Mouse (Mus musculus) G1E (cell line): ENCODE measurements around the gene E2f4. TPM values are rescaled to one million over a fixed set of nuclear protein-coding genes. Genes with fewer than 3 reads are reported as not detected.
A peak's percentile ranks its signal among the peaks of the same experiment; 100 is the strongest.

Source experiments
- ATAC-seq: 2 replicates; pipeline ENCODE4 v1.8.0; 2016; ENCODE audit warnings: mild to moderate bottlenecking; ENCODE audit not compliant: insufficient number of reproducible peaks, poor library complexity, low FRiP score, severe bottlenecking; ENCODE audit errors: extremely low read depth
- DNase-seq: peaks from one replicate; pipeline ENCODE4 v3.0.0; 2012; ENCODE audit warnings: low spot score
- H3K27me3 ChIP-seq: 2 replicates; pipeline ENCODE4 v1.6.1; 2012; ENCODE audit warnings: mild to moderate bottlenecking, low read length, inconsistent platforms; ENCODE audit not compliant: insufficient read depth
- H3K36me3 ChIP-seq: replicated peaks from 2 replicates; pipeline ENCODE3; 2012; ENCODE audit warnings: mild to moderate bottlenecking, inconsistent platforms
- H3K4me1 ChIP-seq: 2 replicates; pipeline ENCODE4 v1.6.1; 2012; ENCODE audit warnings: low read depth, low read length, inconsistent platforms, mixed read lengths; ENCODE audit not compliant: insufficient read depth
- H3K4me3 ChIP-seq: 2 replicates; pipeline ENCODE4 v1.5.1; 2012; ENCODE audit warnings: low read depth, mild to moderate bottlenecking, inconsistent platforms, low read length, moderate library complexity, mixed read lengths
- H3K9me3 ChIP-seq: replicated peaks from 2 replicates; pipeline ENCODE4 v1.6.1; 2012; ENCODE audit warnings: inconsistent platforms
- CTCF ChIP-seq: IDR thresholded peaks from 2 replicates; pipeline ENCODE4 v1.5.1; 2012; ENCODE audit warnings: low read depth, low read length, inconsistent platforms, mixed read lengths
- GATA1 ChIP-seq: IDR thresholded peaks from 2 replicates; pipeline ENCODE4 v1.6.1; 2012; ENCODE audit warnings: borderline replicate concordance, low read length, inconsistent platforms, mixed read lengths
- GATA2 ChIP-seq: IDR thresholded peaks from 2 replicates; pipeline ENCODE4 v1.6.1; 2012; ENCODE audit warnings: low read depth, low read length, inconsistent platforms, borderline replicate concordance
- POLR2AphosphoS5 ChIP-seq: IDR thresholded peaks from 2 replicates; pipeline ENCODE4 v1.6.1; 2012; ENCODE audit warnings: low read depth, low read length, inconsistent platforms; ENCODE audit not compliant: insufficient replicate concordance
- TAL1 ChIP-seq: conservative IDR thresholded peaks from 2 replicates; pipeline ENCODE4 v1.6.1; 2012; ENCODE audit warnings: low read depth, low read length, inconsistent platforms, mixed read lengths
- polyA plus RNA-seq: library from polyadenylated mRNA; stranded (reverse); fragments of >175 nt; gene quantifications from 2 replicates; pipeline ENCODE4 v1.2.3, GENCODE M21; 2012
- total RNA-seq, 2 experiments: library from RNA; stranded (forward) in 1 of 2; stranded (reverse) in 1 of 2; fragments of 200-1000 nt in 1 of 2; fragments of >200 nt in 1 of 2; fragmentation: Nextera tagmentation in 1 of 2; gene quantifications; 2 replicates each; pipeline ENCODE4 v1.2.3; 2014 to 2017

Gene E2f4
- total and polyA plus RNA-seq, 3 experiments = 42.5 to 274 (median 79.2) TPM

- H3K36me3 ChIP-seq = peaks cover 31% of the 10 kb centered on the region
- TF ChIP-seq GATA2 = no peak
- TF ChIP-seq GATA1 = no peak
- TF ChIP-seq POLR2AphosphoS5 = no peak
- TF ChIP-seq TAL1 = no peak
- no peak for TF ChIP-seq CTCF
- H3K4me3 ChIP-seq = peak overlapping the region; percentile 67; the same call in 1 of the 2 replicates
- DNase-seq (no peak), ATAC-seq (no peak)
- H3K4me1 ChIP-seq = peaks cover 76% of the 10 kb centered on the region
- H3K9me3 ChIP-seq = peaks cover 10% of the 10 kb centered on the region
- peaks cover 25% of the 10 kb centered on the region for H3K27me3 ChIP-seq
Observed at GRCm38 (mm10) chr8:105268342-105269074, 29.0 kb upstream of the E2f4 start.

GRCm38 (mm10) chr8:105269075-105269458, 28.4 kb upstream of the E2f4 start:
- ATAC-seq (no peak), DNase-seq (no peak)
- peaks cover 31% of the 10 kb centered on the region for H3K36me3 ChIP-seq
- H3K4me1 ChIP-seq = peaks cover 70% of the 10 kb centered on the region
- peak overlapping the region; percentile 67 for H3K4me3 ChIP-seq
- peaks cover 10% of the 10 kb centered on the region for H3K9me3 ChIP-seq
- H3K27me3 ChIP-seq = peaks cover 25% of the 10 kb centered on the region
- TF ChIP-seq GATA2 (no peak), TAL1 (no peak)

DNA sequence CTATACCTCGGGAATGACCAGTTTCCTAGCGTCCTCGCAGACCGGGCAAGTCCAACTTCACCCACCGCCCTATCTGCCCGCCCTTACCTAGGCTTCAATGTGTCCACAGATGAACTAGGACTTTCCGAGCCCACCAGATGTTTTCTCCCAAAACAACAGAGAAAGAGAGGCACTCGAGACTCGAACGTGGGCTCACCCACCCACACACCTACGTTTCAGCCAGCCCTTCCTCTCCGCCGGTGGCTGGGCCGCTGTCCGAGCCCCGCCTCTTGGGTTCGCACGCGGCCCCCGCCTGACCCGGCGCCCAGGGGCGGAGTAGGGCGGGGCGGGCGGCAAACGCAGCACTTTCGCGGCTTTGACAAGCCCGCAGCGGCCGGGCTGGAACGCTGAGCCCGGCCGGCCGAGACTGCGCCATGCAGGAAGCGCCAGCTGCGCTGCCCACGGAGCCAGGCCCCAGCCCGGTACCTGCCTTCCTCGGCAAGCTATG, 28.0 kb upstream of the E2f4 start, which contains the start of gene Hsf4:
Gene Hsf4, plus strand, starts transcription at position 341 of the 487 bp plus-strand sequence.
- DNase-seq (peak; percentile 67), ATAC-seq (0 out of 2 replicates have a peak, but pooled peaks have one; percentile 36)
- H3K4me1 ChIP-seq = peaks cover 69% of the 10 kb centered on the region
- H3K4me3 ChIP-seq = peak within 1 kb of the TSS; percentile 67
- H3K9me3 ChIP-seq = peaks cover 10% of the 10 kb centered on the region
- TF ChIP-seq TAL1 = no peak
- no peak for TF ChIP-seq CTCF
- no peak for TF ChIP-seq GATA1
- TF ChIP-seq GATA2 = no peak
- TF ChIP-seq POLR2AphosphoS5 = no peak
- peaks cover 31% of the 10 kb centered on the region for H3K36me3 ChIP-seq
- H3K27me3 ChIP-seq = peaks cover 25% of the 10 kb centered on the region

- H3K36me3 ChIP-seq = peaks cover 31% of the 10 kb centered on the region
- peaks cover 31% of the 10 kb centered on the region for H3K27me3 ChIP-seq
- peak overlapping the region; percentile 67; the same call in 1 of the 2 replicates for H3K4me3 ChIP-seq
- ATAC-seq = no peak
- H3K9me3 ChIP-seq = peaks cover 10% of the 10 kb centered on the region
- TF ChIP-seq GATA2 = no peak
- TF ChIP-seq POLR2AphosphoS5 = no peak
- TF ChIP-seq CTCF = no peak
- no peak for TF ChIP-seq GATA1
- TF ChIP-seq TAL1 = no peak
- no peak for DNase-seq
- H3K4me1 ChIP-seq = peaks cover 64% of the 10 kb centered on the region
Observed at GRCm38 (mm10) chr8:105270101-105270915, 27.2 kb upstream of the E2f4 start.

DNA sequence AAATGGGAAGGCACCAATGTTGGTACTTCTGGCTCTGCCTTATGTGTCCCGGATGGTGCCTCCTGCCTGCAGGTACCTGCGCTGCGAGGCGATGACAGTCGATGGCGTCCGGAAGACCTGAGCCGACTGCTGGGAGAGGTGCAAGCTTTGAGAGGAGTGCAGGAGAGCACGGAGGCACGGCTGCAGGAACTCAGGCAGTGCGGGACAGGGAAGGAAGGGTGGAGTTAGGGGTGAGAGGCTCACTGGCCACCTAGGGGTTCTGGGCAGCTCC, 26.6 kb upstream of the E2f4 start:
- ATAC-seq (no peak), DNase-seq (no peak)
- peaks cover 64% of the 10 kb centered on the region for H3K4me1 ChIP-seq
- H3K36me3 ChIP-seq = peaks cover 31% of the 10 kb centered on the region
- TF ChIP-seq CTCF (no peak), GATA1 (no peak), TAL1 (no peak), GATA2 (no peak), POLR2AphosphoS5 (no peak)
- peaks cover 35% of the 10 kb centered on the region for H3K27me3 ChIP-seq
- peaks cover 10% of the 10 kb centered on the region for H3K9me3 ChIP-seq
- no peak overlapping the region for H3K4me3 ChIP-seq

DNA sequence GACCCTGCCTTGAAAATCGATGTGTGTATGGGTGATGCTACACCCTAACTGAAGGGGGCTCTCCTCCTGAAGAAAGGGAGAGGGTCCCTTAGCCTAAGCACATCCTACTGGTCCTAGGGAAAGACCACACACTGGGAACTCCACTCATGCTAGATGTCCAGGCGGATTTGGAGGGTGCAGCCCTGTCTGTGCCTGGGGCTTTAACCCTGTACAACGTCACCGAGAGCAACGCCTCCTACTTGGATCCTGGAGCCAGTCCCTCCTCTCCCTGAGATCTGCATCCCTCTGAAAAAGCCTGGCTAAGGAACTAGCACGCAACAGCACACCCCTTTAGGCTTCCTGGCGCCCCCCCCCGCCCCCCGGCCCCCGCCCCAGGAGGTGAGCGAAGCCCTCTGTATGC, 22.1 kb upstream of the E2f4 start:
- peaks cover 51% of the 10 kb centered on the region for H3K27me3 ChIP-seq
- H3K9me3 ChIP-seq = no peaks in the 10 kb centered on the region; the same call in 1 of the 2 replicates
- DNase-seq (no peak), ATAC-seq (no peak)
- H3K36me3 ChIP-seq = peaks cover 17% of the 10 kb centered on the region
- H3K4me1 ChIP-seq = peaks cover 52% of the 10 kb centered on the region
- no peak for TF ChIP-seq POLR2AphosphoS5
- TF ChIP-seq GATA1 = no peak
- no peak for TF ChIP-seq GATA2
- H3K4me3 ChIP-seq = no peak overlapping the region; the same call in 1 of the 2 replicates
